Mouse (Mus musculus) testis, adult 2 months (tissue): Measurements from ENCODE around the gene A930004D18Rik.

Experiments used
- CTCF ChIP-seq: fragments of 200-500 bp; IDR thresholded peaks from 2 replicates; pipeline ENCODE4 v1.5.1; 2012; ENCODE audit warnings: low read depth, mild to moderate bottlenecking, inconsistent platforms, low read length, moderate library complexity; ENCODE audit not compliant: control insufficient read depth, insufficient read depth, insufficient replicate concordance
- POLR2A ChIP-seq: fragments of 200-500 bp; IDR thresholded peaks from 2 replicates; pipeline ENCODE4 v1.6.1; 2012; ENCODE audit warnings: low read depth, mild to moderate bottlenecking, inconsistent platforms, low read length, moderate library complexity; ENCODE audit not compliant: control insufficient read depth

- TF ChIP-seq POLR2A: no peak; the same call in 1 of the 2 replicates
- TF ChIP-seq CTCF: no peak
Observed at GRCm38 (mm10) chr2:18040347-18041160, 3.0 kb upstream of the A930004D18Rik start.
